Mouse (Mus musculus): Measurements from ENCODE around the gene Tma7. TPM values are rescaled to one million over a fixed set of nuclear protein-coding genes. Genes with fewer than 3 reads are reported as not detected.

Tma7 gene
- total RNA-seq, 2 experiments from 2014 or later = 384 to 426 TPM

- DNase-seq = peak; percentile 95
These were observed 20.9 kb upstream of the Tma7 start for GRCm38 (mm10) chr9:109103250-109103649.

- peak; percentile 55 to 56 for DNase-seq
These were observed 20.2 kb upstream of the Tma7 start for GRCm38 (mm10) chr9:109102541-109102940.

- DNase-seq = peak in 1 of 2 experiments; percentile 57
These were observed 19.6 kb upstream of the Tma7 start for GRCm38 (mm10) chr9:109101933-109102445.

GRCm38 (mm10) chr9:109100307-109100928, 18.0 kb upstream of the Tma7 start:
- DNase-seq = no peak

GRCm38 (mm10) chr9:109098969-109099368, 16.6 kb upstream of the Tma7 start:
- DNase-seq = peak; percentile 85 to 86

- DNase-seq = no peak
These were observed 16.0 kb upstream of the Tma7 start for GRCm38 (mm10) chr9:109098366-109098765.

- DNase-seq = peak; percentile 78 to 86
These were observed 15.4 kb upstream of the Tma7 start for GRCm38 (mm10) chr9:109097831-109098230.

GRCm38 (mm10) chr9:109097291-109097690, 14.9 kb upstream of the Tma7 start:
- no peak for DNase-seq

GRCm38 (mm10) chr9:109096856-109097255, 14.5 kb upstream of the Tma7 start:
- DNase-seq = peak in 1 of 2 experiments; percentile 51

- peak in 1 of 2 experiments; percentile 46 for DNase-seq
These were observed 13.9 kb upstream of the Tma7 start for GRCm38 (mm10) chr9:109096251-109096661.

GRCm38 (mm10) chr9:109095137-109095982, 13.0 kb upstream of the Tma7 start, which contains the start of gene Plxnb1:
TSS of gene Plxnb1 (plus strand) at chr9:109095389.
- peak; percentile 83 to 89 for DNase-seq

GRCm38 (mm10) chr9:109094553-109095136, 12.3 kb upstream of the Tma7 start:
- DNase-seq = peak in 1 of 2 experiments; percentile 60

GRCm38 (mm10) chr9:109093786-109094552, 11.6 kb upstream of the Tma7 start:
- peak; percentile 60 to 62 for DNase-seq

- DNase-seq = no peak
These were observed 10.4 kb upstream of the Tma7 start for GRCm38 (mm10) chr9:109092799-109093198.

GRCm38 (mm10) chr9:109091802-109092201, 9.4 kb upstream of the Tma7 start:
- no peak for DNase-seq

GRCm38 (mm10) chr9:109090446-109090845, 8.1 kb upstream of the Tma7 start:
- DNase-seq = no peak

GRCm38 (mm10) chr9:109087987-109088386, 5.6 kb upstream of the Tma7 start:
- peak; percentile 51 to 62 for DNase-seq

GRCm38 (mm10) chr9:109084922-109085321, 2.5 kb upstream of the Tma7 start:
- DNase-seq = no peak

GRCm38 (mm10) chr9:109081749-109082123, 651 bp downstream of the Tma7 start:
- no peak for DNase-seq

- DNase-seq = no peak
These were observed 1.9 kb downstream of the Tma7 start for GRCm38 (mm10) chr9:109080516-109080915.

- DNase-seq = peak; percentile 97
These were observed 8.5 kb downstream of the Tma7 start, which contains the start of gene Atrip for GRCm38 (mm10) chr9:109073661-109074573. TSS of gene Atrip (minus strand) at chr9:109074124.

All from adrenal gland, postnatal 36 days (tissue).